ENCODE assay signal across 15 mouse cellular contexts in the genomic region with DNA sequence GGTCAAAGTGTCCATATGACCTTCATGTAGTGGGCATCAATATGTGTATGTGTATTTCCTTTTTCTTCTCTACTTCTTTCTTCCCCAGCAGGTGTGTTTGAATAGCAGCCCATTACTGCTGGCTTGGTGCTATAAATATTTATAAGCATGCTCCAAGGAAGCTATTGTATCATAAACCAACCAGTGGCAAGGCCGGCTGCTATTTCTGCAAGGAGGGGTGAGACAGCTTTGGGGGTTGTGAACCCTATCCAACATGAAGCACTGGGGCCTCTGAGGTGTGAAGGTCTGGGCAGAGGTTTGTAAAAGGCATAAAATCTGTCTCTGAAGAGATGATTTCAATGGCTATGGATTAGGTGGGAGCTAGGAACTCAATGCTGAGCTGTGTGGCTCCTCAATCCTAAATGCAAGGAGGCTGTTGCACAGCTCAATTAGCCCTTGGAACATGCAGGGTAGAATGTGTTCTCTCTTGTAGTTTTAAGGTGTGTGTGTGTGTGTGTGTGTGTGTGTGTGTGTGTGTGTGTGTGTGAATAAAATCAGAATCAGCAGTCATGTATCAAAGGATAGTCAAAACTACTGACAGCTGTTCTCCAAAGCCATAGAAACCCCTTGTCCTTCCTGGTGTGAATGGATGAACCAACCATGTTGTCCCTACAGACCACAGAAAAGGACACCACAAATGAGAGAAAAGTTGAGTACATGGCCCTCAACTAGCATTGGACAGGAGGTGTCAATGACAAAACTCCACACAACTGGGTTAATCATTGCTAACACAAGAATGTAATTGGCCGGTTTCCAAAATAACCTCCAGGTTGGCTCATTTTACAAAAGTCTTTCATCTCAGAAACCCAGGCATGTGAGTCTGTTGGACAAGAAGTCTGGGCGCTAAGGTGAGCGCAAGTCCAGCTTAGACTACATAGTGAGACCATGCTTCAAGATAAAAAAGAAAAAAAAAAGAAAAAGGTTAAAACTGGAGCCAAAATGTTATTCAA.
DNase-seq lines count a peak whose midpoint lies in the region; ATAC-seq and TF ChIP-seq lines count a peak whose summit lies in the region.
"Had no signal": no experiment of that assay in that cellular context is flagged by ENCODE, and none has a peak within 500 bp of the region (broad histone marks: within the 10 kb centered on the region; RNA-seq: fewer than 3 reads in every experiment).

No protein-coding gene starts in this region.

- no peak overlapping the region for H3K9ac ChIP-seq in hindbrain, embryonic 12.5 days
- H3K9ac ChIP-seq in hindbrain, postnatal 0 days (replicated peaks; ENCODE audit: low read length), result no peak overlapping the region
- no peak overlapping the region for H3K9ac ChIP-seq in forebrain, embryonic 14.5 days (ENCODE audit: low read length)
- no peak overlapping the region for H3K9ac ChIP-seq in midbrain, embryonic 11.5 days (ENCODE audit: low read length)
- H3K9ac ChIP-seq: embryonic facial prominence, embryonic 15.5 days; liver, embryonic 12.5 days had no signal

- 76% methylated on average over 4 of the region's 4 CpGs for WGBS in hindbrain, embryonic 12.5 days
- 68% methylated on average over 4 of the region's 4 CpGs for WGBS in hindbrain, postnatal 0 days
- WGBS in forebrain, embryonic 14.5 days, result 67% methylated on average over 4 of the region's 4 CpGs
- WGBS in midbrain, embryonic 11.5 days, result 75% methylated on average over 4 of the region's 4 CpGs

- H3K36me3 ChIP-seq in hindbrain, embryonic 12.5 days, result no peaks in the 10 kb centered on the region
- H3K36me3 ChIP-seq in hindbrain, postnatal 0 days (ENCODE audit: insufficient read depth, low read length), result no peaks in the 10 kb centered on the region
- no peaks in the 10 kb centered on the region for H3K36me3 ChIP-seq in forebrain, embryonic 14.5 days (ENCODE audit: control insufficient read depth, insufficient read depth, low read length)
- H3K36me3 ChIP-seq in midbrain, embryonic 11.5 days (ENCODE audit: control insufficient read depth, insufficient read depth, low read length), result no peaks in the 10 kb centered on the region
- H3K36me3 ChIP-seq: embryonic facial prominence, embryonic 15.5 days; liver, embryonic 12.5 days had no signal

- DNase-seq in hindbrain, postnatal 0 days (ENCODE audit: low spot score), result no peak
- peak; percentile 58 for DNase-seq in forebrain, embryonic 14.5 days (ENCODE audit: low spot score)
- DNase-seq in kidney, adult 9 months, result peak; percentile 79
- DNase-seq in midbrain, embryonic 11.5 days (ENCODE audit: low spot score, missing footprints), result no peak
- no peak for DNase-seq in heart, postnatal 14 days
- DNase-seq in left cerebral cortex, adult 9 months (ENCODE audit: low spot score in 2 of 2), result no peak
- DNase-seq in gastrocnemius, postnatal 14 days, result no peak
- DNase-seq: cerebellum, adult 9-10 months; heart, postnatal 4 days; thymus, postnatal 36 days had no signal

- intact Hi-C loops in heart, postnatal 14 days (cut with DNase I), result no loop called here
- intact Hi-C loops in gastrocnemius, postnatal 14 days (cut with DNase I; ENCODE audit: low total_unique reads), result no loop called here

- no peaks in the 10 kb centered on the region for H3K27me3 ChIP-seq in hindbrain, embryonic 12.5 days
- H3K27me3 ChIP-seq in hindbrain, postnatal 0 days (ENCODE audit: insufficient read depth, low read length), result no peaks in the 10 kb centered on the region
- H3K27me3 ChIP-seq in forebrain, embryonic 14.5 days (replicated peaks; ENCODE audit: control insufficient read depth, insufficient read depth, low read length), result no peaks in the 10 kb centered on the region
- H3K27me3 ChIP-seq in midbrain, embryonic 11.5 days (ENCODE audit: control insufficient read depth, insufficient read depth, low read length), result no peaks in the 10 kb centered on the region
- H3K27me3 ChIP-seq: embryonic facial prominence, embryonic 15.5 days; liver, embryonic 12.5 days had no signal

- no peak overlapping the region for H3K4me2 ChIP-seq in hindbrain, embryonic 12.5 days (replicated peaks)
- no peak overlapping the region for H3K4me2 ChIP-seq in hindbrain, postnatal 0 days (ENCODE audit: low read depth, low read length)
- H3K4me2 ChIP-seq in forebrain, embryonic 14.5 days (ENCODE audit: low read length), result no peak overlapping the region
- no peak overlapping the region for H3K4me2 ChIP-seq in midbrain, embryonic 11.5 days
- H3K4me2 ChIP-seq: embryonic facial prominence, embryonic 15.5 days; liver, embryonic 12.5 days had no signal

- H3K27ac ChIP-seq in hindbrain, embryonic 12.5 days, result no peak overlapping the region
- no peak overlapping the region for H3K27ac ChIP-seq in hindbrain, postnatal 0 days
- H3K27ac ChIP-seq in forebrain, embryonic 14.5 days (ENCODE audit: low read depth, low read length), result no peak overlapping the region
- no peak overlapping the region for H3K27ac ChIP-seq in midbrain, embryonic 11.5 days (ENCODE audit: low read depth, low read length)
- H3K27ac ChIP-seq: embryonic facial prominence, embryonic 15.5 days; liver, embryonic 12.5 days; macrophage had no signal

- H3K9me3 ChIP-seq in hindbrain, embryonic 12.5 days (replicated peaks), result no peaks in the 10 kb centered on the region
- no peaks in the 10 kb centered on the region for H3K9me3 ChIP-seq in hindbrain, postnatal 0 days (ENCODE audit: low read length)
- no peaks in the 10 kb centered on the region for H3K9me3 ChIP-seq in forebrain, embryonic 14.5 days (replicated peaks; ENCODE audit: control insufficient read depth, low read length)
- H3K9me3 ChIP-seq in midbrain, embryonic 11.5 days (ENCODE audit: control insufficient read depth, low read length), result no peaks in the 10 kb centered on the region
- H3K9me3 ChIP-seq: embryonic facial prominence, embryonic 15.5 days; liver, embryonic 12.5 days had no signal

- TF ChIP-seq CTCF in hindbrain, postnatal 0 days (IDR thresholded peaks at IDR 0.05; ENCODE audit: low read depth), result no peak

- H3K4me1 ChIP-seq in hindbrain, embryonic 12.5 days, result peaks cover 6% of the 10 kb centered on the region; the same call in 1 of the 2 replicates
- H3K4me1 ChIP-seq in hindbrain, postnatal 0 days (ENCODE audit: insufficient read depth, low read length), result no peaks in the 10 kb centered on the region
- H3K4me1 ChIP-seq in forebrain, embryonic 14.5 days (ENCODE audit: control insufficient read depth, insufficient read depth, low read length), result peaks cover 10% of the 10 kb centered on the region
- no peaks in the 10 kb centered on the region for H3K4me1 ChIP-seq in midbrain, embryonic 11.5 days (ENCODE audit: control insufficient read depth, insufficient read depth, low read length)
- H3K4me1 ChIP-seq: embryonic facial prominence, embryonic 15.5 days; liver, embryonic 12.5 days had no signal

- H3K4me3 ChIP-seq in hindbrain, embryonic 12.5 days, result no peak overlapping the region
- H3K4me3 ChIP-seq in hindbrain, postnatal 0 days (ENCODE audit: low read length), result no peak overlapping the region
- no peak overlapping the region for H3K4me3 ChIP-seq in forebrain, embryonic 14.5 days (ENCODE audit: low read depth, low read length)
- H3K4me3 ChIP-seq in midbrain, embryonic 11.5 days (ENCODE audit: low read depth, low read length), result no peak overlapping the region
- H3K4me3 ChIP-seq: embryonic facial prominence, embryonic 15.5 days; liver, embryonic 12.5 days had no signal

- peak; percentile 73 for ATAC-seq in hindbrain, embryonic 12.5 days (ENCODE audit: low FRiP score)
- ATAC-seq in hindbrain, postnatal 0 days, result no peak
- ATAC-seq in forebrain, embryonic 14.5 days, result peak; percentile 85
- ATAC-seq in midbrain, embryonic 11.5 days (ENCODE audit: low FRiP score), result peak; percentile 88
- ATAC-seq: CD4-positive, CD25-positive, alpha-beta regulatory T cell, adult 4 months; liver, embryonic 12.5 days had no signal

Comparison
In these comparisons a context has a peak if more than half of its experiments do, and no peak if none do; other contexts are left out.
1. DNase-seq: peak in forebrain, embryonic 14.5 days (single experiment) and kidney, adult 9 months (single experiment); none in hindbrain, postnatal 0 days (single experiment), midbrain, embryonic 11.5 days (single experiment), heart, postnatal 14 days (0 of 2), left cerebral cortex, adult 9 months (0 of 2) and gastrocnemius, postnatal 14 days (single experiment).